Mouse (Mus musculus): ENCODE data around the gene Ugt1a7c. TPM values are rescaled to one million over a fixed set of nuclear protein-coding genes. Genes with fewer than 3 reads are reported as not detected.

Ugt1a7c gene
- polyA plus RNA-seq, 1 experiment from 2014 or later = 1.4 TPM

- no peaks in the 10 kb centered on the region for H3K27me3 ChIP-seq
- WGBS = 77% methylated on average over 13 of the region's 13 CpGs
- H3K36me3 ChIP-seq = peaks cover 21% of the 10 kb centered on the region
- H3K4me3 ChIP-seq = no peak overlapping the region
- no peak overlapping the region for H3K9ac ChIP-seq
- ATAC-seq (ENCODE audit: low FRiP score, low read depth) = no peak
- H3K4me1 ChIP-seq = no peaks in the 10 kb centered on the region
- H3K4me2 ChIP-seq (replicated peaks) = no peak overlapping the region
- peaks cover 71% of the 10 kb centered on the region for H3K9me3 ChIP-seq
- no peak overlapping the region for H3K27ac ChIP-seq
Measured at GRCm38 (mm10) chr1:88255989-88256754, 161.3 kb downstream of the Ugt1a7c start.

GRCm38 (mm10) chr1:88256886-88257663 lies 162.2 kb downstream of the Ugt1a7c start:
- ATAC-seq (ENCODE audit: low FRiP score, low read depth) = no peak
- no peak overlapping the region for H3K27ac ChIP-seq
- H3K9me3 ChIP-seq = peaks cover 74% of the 10 kb centered on the region
- H3K9ac ChIP-seq = no peak overlapping the region
- H3K36me3 ChIP-seq = peaks cover 30% of the 10 kb centered on the region
- H3K4me1 ChIP-seq = no peaks in the 10 kb centered on the region
- no peaks in the 10 kb centered on the region for H3K27me3 ChIP-seq
- WGBS = 73% methylated on average over 10 of the region's 10 CpGs
- H3K4me3 ChIP-seq = no peak overlapping the region
- no peak overlapping the region for H3K4me2 ChIP-seq (replicated peaks)

GRCm38 (mm10) chr1:88257681-88258080 lies 162.8 kb downstream of the Ugt1a7c start:
- Histone ChIP-seq H3K4me2 (replicated peaks) (no peak overlapping the region), H3K9ac (no peak overlapping the region), H3K36me3 (peaks cover 36% of the 10 kb centered on the region), H3K27me3 (no peaks in the 10 kb centered on the region), H3K27ac (no peak overlapping the region), H3K4me3 (no peak overlapping the region), H3K9me3 (peaks cover 68% of the 10 kb centered on the region), H3K4me1 (peaks cover 3% of the 10 kb centered on the region; the same call in 1 of the 2 replicates)
- no peak for ATAC-seq (ENCODE audit: low FRiP score, low read depth)
- WGBS = 82% methylated on average over 6 of the region's 6 CpGs

- Histone ChIP-seq H3K27me3 (no peaks in the 10 kb centered on the region), H3K9me3 (peaks cover 64% of the 10 kb centered on the region), H3K9ac (no peak overlapping the region), H3K36me3 (peaks cover 43% of the 10 kb centered on the region), H3K4me3 (no peak overlapping the region), H3K27ac (no peak overlapping the region), H3K4me2 (replicated peaks) (no peak overlapping the region), H3K4me1 (peaks cover 3% of the 10 kb centered on the region; the same call in 1 of the 2 replicates)
- 71% methylated on average over 6 of the region's 6 CpGs for WGBS
- ATAC-seq (ENCODE audit: low FRiP score, low read depth) = no peak
Measured at GRCm38 (mm10) chr1:88258361-88258760, 163.5 kb downstream of the Ugt1a7c start.

GRCm38 (mm10) chr1:88258881-88259642 lies 164.2 kb downstream of the Ugt1a7c start:
- Histone ChIP-seq H3K4me1 (peaks cover 3% of the 10 kb centered on the region; the same call in 1 of the 2 replicates), H3K27ac (no peak overlapping the region), H3K9me3 (peaks cover 59% of the 10 kb centered on the region), H3K4me3 (no peak overlapping the region), H3K9ac (no peak overlapping the region), H3K4me2 (replicated peaks) (no peak overlapping the region), H3K27me3 (no peaks in the 10 kb centered on the region), H3K36me3 (peaks cover 50% of the 10 kb centered on the region)
- ATAC-seq (ENCODE audit: low FRiP score, low read depth) = no peak
- WGBS = 76% methylated on average over 8 of the region's 8 CpGs

- ATAC-seq (ENCODE audit: low FRiP score, low read depth) = no peak
- Histone ChIP-seq H3K4me2 (replicated peaks) (no peak overlapping the region), H3K36me3 (peaks cover 55% of the 10 kb centered on the region), H3K27me3 (no peaks in the 10 kb centered on the region), H3K4me3 (no peak overlapping the region), H3K9ac (no peak overlapping the region), H3K4me1 (peaks cover 3% of the 10 kb centered on the region; the same call in 1 of the 2 replicates), H3K9me3 (peaks cover 57% of the 10 kb centered on the region), H3K27ac (no peak overlapping the region)
- WGBS = 75% methylated on average over 4 of the region's 4 CpGs
Measured at GRCm38 (mm10) chr1:88259643-88260024, 164.8 kb downstream of the Ugt1a7c start.

GRCm38 (mm10) chr1:88260114-88260513 lies 165.3 kb downstream of the Ugt1a7c start:
- H3K27me3 ChIP-seq = no peaks in the 10 kb centered on the region
- H3K36me3 ChIP-seq = peaks cover 60% of the 10 kb centered on the region
- no peak overlapping the region for H3K9ac ChIP-seq
- H3K4me1 ChIP-seq = peaks cover 3% of the 10 kb centered on the region; the same call in 1 of the 2 replicates
- WGBS = 82% methylated on average over 6 of the region's 6 CpGs
- no peak overlapping the region for H3K4me2 ChIP-seq (replicated peaks)
- H3K4me3 ChIP-seq = no peak overlapping the region
- peaks cover 52% of the 10 kb centered on the region for H3K9me3 ChIP-seq
- ATAC-seq (ENCODE audit: low FRiP score, low read depth) = 0 out of 2 replicates have a peak, but pooled peaks have one; percentile 1
- no peak overlapping the region for H3K27ac ChIP-seq

- 83% methylated on average over 10 of the region's 10 CpGs for WGBS
- peaks cover 67% of the 10 kb centered on the region for H3K36me3 ChIP-seq
Measured at GRCm38 (mm10) chr1:88260604-88261377, 165.9 kb downstream of the Ugt1a7c start.

GRCm38 (mm10) chr1:88261706-88262105 lies 166.8 kb downstream of the Ugt1a7c start:
- no peak for ATAC-seq (ENCODE audit: low FRiP score, low read depth)
- peaks cover 3% of the 10 kb centered on the region; the same call in 1 of the 2 replicates for H3K4me1 ChIP-seq
- no peaks in the 10 kb centered on the region for H3K27me3 ChIP-seq
- no peak overlapping the region for H3K27ac ChIP-seq
- peaks cover 42% of the 10 kb centered on the region for H3K9me3 ChIP-seq
- 87% methylated on average over 7 of the region's 7 CpGs for WGBS
- peaks cover 76% of the 10 kb centered on the region for H3K36me3 ChIP-seq
- H3K9ac ChIP-seq = no peak overlapping the region
- no peak overlapping the region for H3K4me3 ChIP-seq
- no peak overlapping the region for H3K4me2 ChIP-seq (replicated peaks)

More at GRCm38 (mm10) chr1:88260604-88261377, 165.9 kb downstream of the Ugt1a7c start:
- Histone ChIP-seq H3K4me1 (peaks cover 3% of the 10 kb centered on the region; the same call in 1 of the 2 replicates), H3K4me2 (replicated peaks) (no peak overlapping the region), H3K27ac (no peak overlapping the region), H3K9me3 (peaks cover 50% of the 10 kb centered on the region), H3K4me3 (no peak overlapping the region), H3K9ac (no peak overlapping the region), H3K27me3 (no peaks in the 10 kb centered on the region)
- ATAC-seq (ENCODE audit: low FRiP score, low read depth) = no peak

GRCm38 (mm10) chr1:88262255-88262654 lies 167.4 kb downstream of the Ugt1a7c start:
- no peak overlapping the region for H3K4me2 ChIP-seq (replicated peaks)
- peaks cover 3% of the 10 kb centered on the region; the same call in 1 of the 2 replicates for H3K4me1 ChIP-seq
- H3K9me3 ChIP-seq = peaks cover 36% of the 10 kb centered on the region
- H3K27me3 ChIP-seq = no peaks in the 10 kb centered on the region
- H3K36me3 ChIP-seq = peaks cover 82% of the 10 kb centered on the region
- no peak overlapping the region for H3K4me3 ChIP-seq
- 79% methylated on average over 4 of the region's 4 CpGs for WGBS
- ATAC-seq (ENCODE audit: low FRiP score, low read depth) = 0 out of 2 replicates have a peak, but pooled peaks have one; percentile 0
- H3K27ac ChIP-seq = no peak overlapping the region
- H3K9ac ChIP-seq = no peak overlapping the region

- H3K36me3 ChIP-seq = peaks cover 89% of the 10 kb centered on the region
- H3K9ac ChIP-seq = no peak overlapping the region
- H3K27me3 ChIP-seq = no peaks in the 10 kb centered on the region
- H3K9me3 ChIP-seq = peaks cover 29% of the 10 kb centered on the region
- H3K4me3 ChIP-seq = no peak overlapping the region
- no peak overlapping the region for H3K27ac ChIP-seq
- H3K4me2 ChIP-seq (replicated peaks) = no peak overlapping the region
- peaks cover 3% of the 10 kb centered on the region; the same call in 1 of the 2 replicates for H3K4me1 ChIP-seq
- WGBS = 74% methylated on average over 6 of the region's 6 CpGs
- no peak for ATAC-seq (ENCODE audit: low FRiP score, low read depth)
Measured at GRCm38 (mm10) chr1:88262961-88263360, 168.1 kb downstream of the Ugt1a7c start.
